8 mouse cellular contexts compared by ENCODE assay signal in genomic region chr4:53931499-53931898, GRCm38 (mm10).
DNase-seq lines count a peak whose midpoint lies in the region; ATAC-seq and TF ChIP-seq lines count a peak whose summit lies in the region.

No protein-coding gene starts in this region.

- peak; percentile 64 for DNase-seq in adrenal gland, postnatal 10 days
- peak; percentile 17 to 20 for DNase-seq in heart, postnatal 36 days
- peak; percentile 62 to 70 for DNase-seq in kidney, postnatal 4 days
- peak; percentile 52 for DNase-seq in liver, postnatal 0 days
- DNase-seq in spleen, adult 12 weeks (ENCODE audit: low spot score) = no peak

- 7% methylated on average over 10 of the region's 10 CpGs for WGBS in embryonic facial prominence, embryonic 15.5 days
- WGBS in liver, postnatal 0 days (ENCODE audit: insufficient replicate concordance) = 9% methylated on average over 10 of the region's 10 CpGs

- peak overlapping the region; percentile 49 for H3K4me2 ChIP-seq in embryonic facial prominence, embryonic 15.5 days (replicated peaks)
- peak overlapping the region; percentile 45 for H3K4me2 ChIP-seq in liver, postnatal 0 days (ENCODE audit: low read depth, low read length)

- no peak for TF ChIP-seq EP300 in liver, postnatal 0 days (IDR thresholded peaks at IDR 0.05; ENCODE audit: low read depth)

- peaks cover 20% of the 10 kb centered on the region for H3K4me1 ChIP-seq in E14TG2a.4 (replicated peaks; ENCODE audit: low read depth, low read length)
- H3K4me1 ChIP-seq in embryonic facial prominence, embryonic 15.5 days = peaks cover 5% of the 10 kb centered on the region; the same call in 1 of the 2 replicates
- H3K4me1 ChIP-seq in liver, postnatal 0 days (ENCODE audit: insufficient read depth) = no peaks in the 10 kb centered on the region

- peak; percentile 53 for TF ChIP-seq CTCF in E14TG2a.4 (conservative IDR thresholded peaks at IDR 0.05; ENCODE audit: low read length)
- TF ChIP-seq CTCF in liver, postnatal 0 days (IDR thresholded peaks at IDR 0.05; ENCODE audit: low read depth) = peak; percentile 86

- H3K27me3 ChIP-seq in E14TG2a.4 (ENCODE audit: insufficient read depth, low read length) = no peaks in the 10 kb centered on the region; the same call in 1 of the 2 replicates
- no peaks in the 10 kb centered on the region for H3K27me3 ChIP-seq in embryonic facial prominence, embryonic 15.5 days
- H3K27me3 ChIP-seq in liver, postnatal 0 days (ENCODE audit: insufficient read depth, low read length) = no peaks in the 10 kb centered on the region

- H3K9ac ChIP-seq in embryonic facial prominence, embryonic 15.5 days = no peak overlapping the region
- H3K9ac ChIP-seq in liver, postnatal 0 days (replicated peaks) = no peak overlapping the region

- intact Hi-C loops in heart, postnatal 36 days (cut with DNase I) = loop anchor here (1.0 to 10.0 kb wide), 2 partner anchors 1013 to 1309 kb away; partner anchors contain the start of gene Zfp462

- no peak overlapping the region for H3K27ac ChIP-seq in embryonic facial prominence, embryonic 15.5 days (replicated peaks)
- no peak overlapping the region for H3K27ac ChIP-seq in liver, postnatal 0 days (ENCODE audit: low read depth)

- H3K9me3 ChIP-seq in E14TG2a.4 (ENCODE audit: low read length) = no peaks in the 10 kb centered on the region
- H3K9me3 ChIP-seq in embryonic facial prominence, embryonic 15.5 days (replicated peaks) = no peaks in the 10 kb centered on the region
- H3K9me3 ChIP-seq in liver, postnatal 0 days (ENCODE audit: low read length) = no peaks in the 10 kb centered on the region

- no peaks in the 10 kb centered on the region for H3K36me3 ChIP-seq in E14TG2a.4 (ENCODE audit: insufficient read depth, low read length)
- H3K36me3 ChIP-seq in embryonic facial prominence, embryonic 15.5 days = no peaks in the 10 kb centered on the region
- no peaks in the 10 kb centered on the region for H3K36me3 ChIP-seq in liver, postnatal 0 days (replicated peaks; ENCODE audit: insufficient read depth, low read length)

- peak; percentile 70 for ATAC-seq in embryonic facial prominence, embryonic 15.5 days (ENCODE audit: insufficient number of reproducible peaks, low FRiP score, low TSS enrichment, low read depth)
- ATAC-seq in liver, postnatal 0 days = no peak
- ATAC-seq in neutrophil, adult 5-6 weeks (ENCODE audit: extremely low read depth, insufficient number of reproducible peaks, low FRiP score, poor library complexity, severe bottlenecking) = peak; percentile 54; the same call in 1 of the 2 replicates

- H3K4me3 ChIP-seq in E14TG2a.4 (replicated peaks; ENCODE audit: low read length) = peak overlapping the region; percentile 55; the same call in 1 of the 2 replicates
- peak overlapping the region; percentile 35 for H3K4me3 ChIP-seq in embryonic facial prominence, embryonic 15.5 days (replicated peaks)
- H3K4me3 ChIP-seq in liver, postnatal 0 days (ENCODE audit: low read depth, low read length) = no peak overlapping the region
